Mouse (Mus musculus) midbrain, embryonic 10.5 days (tissue): ENCODE results near the gene Gm28551. TPM values are rescaled to one million over a fixed set of nuclear protein-coding genes. Genes with fewer than 3 reads are reported as not detected.
"Not testable (repeated sequence)": the region's sequence is repeated elsewhere in the genome, so short reads cannot be mapped to it uniquely, and the experiment has no call there.

Source experiments
- DNase-seq: peaks from one replicate; pipeline ENCODE4 v3.0.0-alpha.2; 2017; ENCODE audit warnings: low spot score
- H3K27ac ChIP-seq: fragments of 300-500 bp; sonication (generic); replicated peaks from 2 replicates; pipeline ENCODE4 v1.5.1; 2016; ENCODE audit warnings: mild to moderate bottlenecking
- H3K27me3 ChIP-seq: fragments of 300-500 bp; sonication (generic); 2 replicates; pipeline ENCODE4 v1.6.1; 2016; ENCODE audit warnings: low read depth, mild to moderate bottlenecking; ENCODE audit not compliant: poor library complexity, severe bottlenecking
- H3K36me3 ChIP-seq: fragments of 300-500 bp; sonication (generic); 2 replicates; pipeline ENCODE4 v1.6.1; 2016; ENCODE audit warnings: mild to moderate bottlenecking, moderate library complexity
- H3K4me1 ChIP-seq: fragments of 300-500 bp; sonication (generic); 2 replicates; pipeline ENCODE4 v1.6.1; 2016
- H3K4me3 ChIP-seq: fragments of 300-500 bp; sonication (generic); 2 replicates; pipeline ENCODE4 v1.5.1; 2016; ENCODE audit warnings: mild to moderate bottlenecking, moderate library complexity
- H3K9me3 ChIP-seq: fragments of 300-500 bp; sonication (generic); replicated peaks from 2 replicates; pipeline ENCODE4 v1.6.1; 2016; ENCODE audit warnings: mild to moderate bottlenecking
- WGBS: fragments of 180-500 bp; shearing (Covaris S2); methylation state at CpG from one replicate; pipeline ENCODE4 v1.1.7; 2016; 5-methylcytosine and 5-hydroxymethylcytosine counted together
- polyA plus RNA-seq: library from polyadenylated mRNA; unstranded; fragments of >200 nt; fragmentation: Nextera tagmentation; extraction: Ambion mirVana; gene quantifications from 2 replicates; pipeline ENCODE4 v1.2.1, GENCODE M21; 2016

Gm28551 gene
- polyA plus RNA-seq = 0.54 and 1.4 TPM in 2 replicates

- Histone ChIP-seq H3K27ac (peak within 1 kb of the TSS; percentile 95), H3K27me3 (no peaks in the 10 kb centered on the region), H3K36me3 (peaks cover 26% of the 10 kb centered on the region), H3K9me3 (peaks cover 10% of the 10 kb centered on the region; the same call in 1 of the 2 replicates), H3K4me1 (peaks cover 9% of the 10 kb centered on the region), H3K4me3 (peak within 1 kb of the TSS; percentile 94)
- under 1% methylated on average over 44 of the region's 44 CpGs for WGBS
- DNase-seq = peak; percentile 96
Measured at GRCm38 (mm10) chr1:53352327-53353261, at the start of gene Gm28551, which contains the start of the genes Asdurf and Asnsd1. TSS of gene Gm28551 (minus strand) at chr1:53352667. TSS of gene Asdurf (minus strand) at chr1:53352619. TSS of gene Asnsd1 (minus strand) at chr1:53352752.

GRCm38 (mm10) chr1:53393936-53394760 is 41.7 kb upstream of the Gm28551 start:
- H3K4me1 ChIP-seq, H3K9me3 ChIP-seq, H3K4me3 ChIP-seq, H3K27me3 ChIP-seq, H3K27ac ChIP-seq, DNase-seq, H3K36me3 ChIP-seq: not testable (repeated sequence)
- WGBS = 34% methylated on average over 21 of the region's 21 CpGs

DNA sequence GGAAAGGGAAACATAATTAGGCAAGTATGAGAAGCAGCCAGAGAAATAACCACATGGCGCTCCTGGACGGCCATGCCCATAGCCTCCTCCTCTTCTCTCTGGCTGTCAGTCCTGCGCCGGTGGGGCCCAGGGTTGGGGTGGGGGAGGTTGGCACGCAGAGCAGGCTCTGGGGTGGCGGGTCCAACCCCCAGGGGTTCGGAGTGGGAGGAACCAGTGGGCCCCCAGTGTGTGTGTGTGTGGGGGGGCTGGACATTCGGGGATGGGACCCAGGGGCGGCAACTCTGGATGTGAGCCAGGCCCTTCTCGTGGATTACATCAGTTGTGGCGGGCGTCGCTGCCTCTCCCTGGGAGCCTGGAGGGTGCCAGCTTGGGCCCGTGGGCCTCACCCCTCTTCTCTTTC is 36.3 kb upstream of the Gm28551 start:
- WGBS = 93% methylated on average over 11 of the region's 14 CpGs
- H3K36me3 ChIP-seq = no peaks in the 10 kb centered on the region
- no peak overlapping the region for H3K27ac ChIP-seq

DNA sequence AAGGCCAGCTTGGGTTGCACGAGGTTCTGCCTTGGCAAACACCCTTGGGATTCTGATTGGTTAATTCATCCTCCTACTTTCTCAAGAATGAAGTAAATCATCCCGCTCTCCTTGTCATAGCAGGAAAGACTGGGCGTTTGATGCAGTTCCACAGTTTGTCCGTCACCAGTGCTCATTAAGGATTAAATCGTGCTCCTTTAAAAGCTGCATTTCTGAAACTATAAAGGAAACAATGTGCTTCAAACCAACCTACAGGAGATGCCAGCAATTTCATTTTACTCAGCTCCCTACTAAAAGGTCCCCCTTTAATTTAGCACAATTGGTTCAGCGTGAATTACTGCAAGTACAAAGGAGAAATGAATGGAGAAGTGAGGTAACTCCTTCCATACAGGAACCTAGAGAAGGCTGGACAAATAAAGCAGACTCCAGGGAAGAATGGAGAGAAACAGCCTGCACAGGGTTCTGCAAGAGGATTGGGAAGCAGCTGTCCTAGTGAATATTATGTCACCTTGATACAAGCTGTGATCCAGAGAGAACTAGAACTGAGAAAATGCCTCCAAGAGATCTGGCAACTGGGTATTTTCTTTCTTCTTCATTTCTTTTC is 31.7 kb upstream of the Gm28551 start:
- H3K36me3 ChIP-seq = no peaks in the 10 kb centered on the region
- WGBS = 87% methylated on average over 6 of the region's 6 CpGs
- no peak for DNase-seq

More for the DNA sequence above, 36.3 kb upstream of the Gm28551 start:
- no peak for DNase-seq
- no peaks in the 10 kb centered on the region for H3K27me3 ChIP-seq
- H3K9me3 ChIP-seq = peaks cover 13% of the 10 kb centered on the region
- H3K4me3 ChIP-seq = no peak overlapping the region
- H3K4me1 ChIP-seq = peaks cover 1% of the 10 kb centered on the region

DNA sequence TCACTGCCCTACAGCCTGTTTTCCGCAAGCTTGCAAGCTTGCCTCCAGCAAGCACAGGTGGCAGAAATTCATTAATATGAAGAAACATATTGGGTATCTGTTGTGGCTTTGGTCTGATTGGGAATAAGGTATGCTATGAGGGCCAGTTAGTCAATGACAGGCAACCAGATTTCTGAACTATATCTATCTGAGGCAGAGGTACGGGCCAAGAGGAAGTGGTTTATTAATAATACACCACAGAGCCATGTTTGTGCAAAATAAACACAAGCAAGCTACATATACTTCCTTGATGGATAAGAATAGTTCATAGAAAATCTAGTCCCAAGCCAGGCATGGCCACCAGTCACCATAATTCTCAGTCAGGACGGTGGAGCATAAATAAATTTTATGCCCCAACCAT is 25.3 kb upstream of the Gm28551 start:
- DNase-seq = no peak
- WGBS = 67% methylated on average over 3 of the region's 3 CpGs
- H3K36me3 ChIP-seq = no peaks in the 10 kb centered on the region
- no peak overlapping the region for H3K4me3 ChIP-seq
- H3K27ac ChIP-seq = no peak overlapping the region
- H3K9me3 ChIP-seq = no peaks in the 10 kb centered on the region
- H3K27me3 ChIP-seq = no peaks in the 10 kb centered on the region
- H3K4me1 ChIP-seq = peaks cover 6% of the 10 kb centered on the region

More for the DNA sequence above, 31.7 kb upstream of the Gm28551 start:
- Histone ChIP-seq H3K27ac (no peak overlapping the region), H3K4me3 (no peak overlapping the region), H3K27me3 (no peaks in the 10 kb centered on the region), H3K9me3 (peaks cover 4% of the 10 kb centered on the region), H3K4me1 (no peaks in the 10 kb centered on the region)

GRCm38 (mm10) chr1:53375965-53376364 is 23.5 kb upstream of the Gm28551 start:
- DNase-seq, H3K9me3 ChIP-seq, H3K27ac ChIP-seq, H3K36me3 ChIP-seq, H3K4me1 ChIP-seq, H3K27me3 ChIP-seq, H3K4me3 ChIP-seq: not testable (repeated sequence)
- 94% methylated on average over 2 of the region's 2 CpGs for WGBS

DNA sequence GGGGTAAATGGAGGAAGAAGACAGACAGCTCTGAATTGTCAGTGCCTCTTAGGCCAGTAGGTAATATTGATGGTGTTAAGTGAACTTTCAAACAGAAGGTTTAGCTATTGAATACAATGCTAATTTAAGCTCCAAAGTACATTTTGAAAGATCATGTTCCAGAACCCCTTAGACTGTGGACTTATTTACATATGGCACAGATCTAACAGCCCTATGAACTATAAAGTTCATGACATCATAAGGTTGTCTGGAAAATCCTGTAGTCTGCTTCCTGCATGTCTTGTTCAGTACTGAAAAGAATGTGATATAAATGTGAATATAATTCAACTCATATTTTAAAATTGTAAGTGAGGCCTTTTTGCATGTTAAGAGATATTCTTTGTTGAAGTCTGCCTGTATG is 6.5 kb upstream of the Gm28551 start:
- Histone ChIP-seq H3K9me3 (peaks cover 4% of the 10 kb centered on the region; the same call in 1 of the 2 replicates), H3K27ac (no peak overlapping the region), H3K27me3 (no peaks in the 10 kb centered on the region), H3K36me3 (no peaks in the 10 kb centered on the region), H3K4me1 (no peaks in the 10 kb centered on the region), H3K4me3 (no peak overlapping the region)
- DNase-seq = no peak

DNA sequence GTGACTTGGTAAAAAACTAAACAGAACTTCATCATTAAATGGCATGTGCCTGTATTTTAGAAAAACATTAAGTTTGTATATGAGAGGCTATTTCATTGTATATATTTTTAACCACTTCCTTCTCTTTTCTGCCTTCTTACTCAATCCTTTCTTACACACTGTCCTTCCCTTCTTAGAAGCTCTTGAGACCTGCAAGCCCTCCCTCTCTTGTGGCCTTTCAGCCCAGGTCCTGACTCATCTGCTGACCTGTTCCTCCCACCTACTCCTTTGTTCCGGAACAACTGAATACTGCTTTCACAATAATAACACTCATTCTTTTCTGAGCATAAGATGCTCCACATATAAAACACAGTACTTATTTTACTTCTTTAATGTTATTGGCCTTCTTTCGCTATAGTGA is 11.4 kb downstream of the Gm28551 start:
- Histone ChIP-seq H3K36me3 (peaks cover 59% of the 10 kb centered on the region), H3K27ac (no peak overlapping the region), H3K9me3 (peaks cover 23% of the 10 kb centered on the region), H3K27me3 (no peaks in the 10 kb centered on the region), H3K4me3 (no peak overlapping the region), H3K4me1 (no peaks in the 10 kb centered on the region)
- no peak for DNase-seq
- 90% methylated on average over 2 of the region's 2 CpGs for WGBS

- H3K36me3 ChIP-seq = peaks cover 23% of the 10 kb centered on the region
- not testable (repeated sequence) for DNase-seq, H3K27me3 ChIP-seq, H3K4me3 ChIP-seq, H3K4me1 ChIP-seq, H3K27ac ChIP-seq
- H3K9me3 ChIP-seq = peaks cover 28% of the 10 kb centered on the region
- 63% methylated on average over 2 of the region's 2 CpGs for WGBS
Measured at GRCm38 (mm10) chr1:53337403-53337802, 15.1 kb downstream of the Gm28551 start.

GRCm38 (mm10) chr1:53335465-53335864 is 17.0 kb downstream of the Gm28551 start:
- Histone ChIP-seq H3K36me3 (peaks cover 4% of the 10 kb centered on the region), H3K27ac (no peak overlapping the region), H3K4me1 (no peaks in the 10 kb centered on the region), H3K4me3 (no peak overlapping the region), H3K9me3 (peaks cover 9% of the 10 kb centered on the region), H3K27me3 (no peaks in the 10 kb centered on the region)
- no peak for DNase-seq

DNA sequence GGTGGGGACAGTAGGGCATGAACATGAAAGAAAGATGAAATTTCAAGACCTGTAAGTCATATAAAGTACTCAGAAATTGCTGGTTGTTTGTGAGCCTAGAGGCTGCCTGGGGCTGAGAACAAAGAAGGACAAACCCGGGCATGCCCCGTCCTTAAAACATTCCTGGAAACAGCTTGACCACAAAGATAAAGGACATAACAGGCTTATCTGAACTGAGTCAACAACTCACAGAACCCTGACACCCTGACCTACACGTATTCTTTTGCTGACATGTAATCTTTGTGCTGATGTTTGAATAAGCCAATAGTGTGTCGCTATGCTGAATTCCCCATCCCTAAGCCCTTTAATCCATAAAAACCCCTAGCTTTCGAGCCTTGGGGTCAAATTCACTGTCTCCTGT is 18.9 kb downstream of the Gm28551 start:
- WGBS = 75% methylated on average over 5 of the region's 5 CpGs

DNA sequence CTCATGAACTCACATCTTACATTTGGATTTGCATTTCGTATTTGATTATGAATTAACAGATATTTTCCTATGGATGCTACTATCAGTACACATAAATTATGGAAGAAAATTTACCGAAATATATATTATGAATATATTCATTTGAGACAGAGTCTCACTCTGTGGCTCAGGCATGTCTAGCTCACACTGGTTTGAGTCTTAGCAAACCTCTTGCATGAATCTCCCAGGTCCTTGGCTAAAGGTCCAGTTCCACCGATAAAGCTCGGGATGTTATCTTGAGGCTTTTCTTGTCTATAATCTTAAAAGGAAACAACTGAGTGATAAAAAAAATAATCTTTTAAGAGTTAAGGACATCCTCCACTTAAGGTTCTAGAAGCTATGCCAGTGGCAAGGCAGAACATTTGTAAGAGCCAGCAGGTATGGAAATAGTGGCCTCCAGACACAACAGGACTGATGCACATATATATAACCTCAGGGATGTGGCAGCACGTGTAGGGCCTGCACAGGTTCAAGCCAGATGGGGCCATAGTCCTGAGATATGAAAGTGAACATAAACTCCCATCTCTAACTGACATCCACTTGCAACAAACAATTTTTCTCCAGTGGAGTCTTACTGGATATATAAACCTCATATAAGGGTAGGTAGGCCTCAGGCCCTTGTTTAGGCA is 27.5 kb downstream of the Gm28551 start:
- no peaks in the 10 kb centered on the region for H3K27me3 ChIP-seq
- no peaks in the 10 kb centered on the region for H3K9me3 ChIP-seq
- no peaks in the 10 kb centered on the region for H3K4me1 ChIP-seq
- H3K36me3 ChIP-seq = peaks cover 46% of the 10 kb centered on the region
- 96% methylated on average over 5 of the region's 5 CpGs for WGBS
- H3K4me3 ChIP-seq = no peak overlapping the region
- no peak overlapping the region for H3K27ac ChIP-seq
- DNase-seq = no peak

More for the DNA sequence above, 18.9 kb downstream of the Gm28551 start:
- not testable (repeated sequence) for H3K9me3 ChIP-seq, H3K27me3 ChIP-seq, H3K4me3 ChIP-seq, H3K4me1 ChIP-seq, DNase-seq, H3K27ac ChIP-seq, H3K36me3 ChIP-seq
